8 mouse cellular contexts compared by ENCODE assay signal in the genomic region with DNA sequence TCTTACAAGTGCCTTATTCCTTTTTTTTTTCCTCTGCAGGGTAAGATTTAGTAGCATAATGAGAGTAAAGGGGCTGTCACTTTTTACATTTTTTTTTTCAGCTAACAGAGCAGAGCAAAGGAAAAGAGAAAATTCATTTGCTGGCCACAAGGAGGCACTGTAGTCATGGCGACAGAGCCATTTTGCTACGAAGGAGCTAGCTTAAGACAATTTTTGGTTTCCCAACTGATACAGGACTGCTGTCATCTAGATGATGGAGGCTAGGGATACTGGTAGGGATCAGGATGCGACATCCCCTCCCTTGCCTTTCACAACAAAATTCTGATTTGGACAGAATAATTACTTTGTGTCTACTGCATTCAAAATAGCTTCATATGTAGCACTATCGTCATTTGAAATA.
DNase-seq lines count a peak whose midpoint lies in the region; ATAC-seq and TF ChIP-seq lines count a peak whose summit lies in the region.

No protein-coding gene starts in this region.

- H3K27me3 ChIP-seq in kidney, embryonic 15.5 days = peaks cover 5% of the 10 kb centered on the region; the same call in 1 of the 2 replicates
- no peaks in the 10 kb centered on the region for H3K27me3 ChIP-seq in CH12.LX (replicated peaks)
- no peaks in the 10 kb centered on the region; the same call in none of the 2 replicates for H3K27me3 ChIP-seq in embryonic facial prominence, embryonic 14.5 days (replicated peaks; ENCODE audit: control insufficient read depth, insufficient read depth, low read length)

- dilution Hi-C loops in CH12.LX (cut with MboI; ENCODE audit: extremely low pct_ligation_motif_present, extremely low pct_unique_long_range_greater_than_20kb, low sequenced_read_pairs) = no loop called here

- H3K4me2 ChIP-seq in kidney, embryonic 15.5 days = no peak overlapping the region
- H3K4me2 ChIP-seq in CH12.LX (ENCODE audit: insufficient read depth, low read depth, poor library complexity, severe bottlenecking) = peak overlapping the region; percentile 56; the same call in 1 of the 2 replicates
- H3K4me2 ChIP-seq in embryonic facial prominence, embryonic 14.5 days (ENCODE audit: low read depth, low read length) = no peak overlapping the region

- ATAC-seq in kidney, embryonic 15.5 days (replicated peaks; ENCODE audit: low FRiP score) = no peak
- no peak for ATAC-seq in embryonic facial prominence, embryonic 14.5 days (ENCODE audit: low read depth)

- no peak overlapping the region for H3K4me3 ChIP-seq in kidney, embryonic 15.5 days (replicated peaks)
- no peak overlapping the region for H3K4me3 ChIP-seq in CH12.LX (replicated peaks in 1 of 3; ENCODE audit: low read depth in 2 of 3, low read length in 2 of 3, poor library complexity in 1 of 3)
- H3K4me3 ChIP-seq in embryonic facial prominence, embryonic 14.5 days (ENCODE audit: low read depth, low read length) = no peak overlapping the region

- no peaks in the 10 kb centered on the region for H3K79me2 ChIP-seq in CH12.LX (replicated peaks; ENCODE audit: control insufficient read depth, extremely low read depth, insufficient read depth, poor library complexity, severe bottlenecking)

- TF ChIP-seq RAD21 in CH12.LX (IDR thresholded peaks at IDR 0.05; ENCODE audit: low read depth, low read length) = peak; percentile 53

- DNase-seq in adrenal gland, postnatal 10 days = peak; percentile 7
- DNase-seq in adrenal gland, postnatal 4 days (ENCODE audit: low spot score in 2 of 2) = no peak
- DNase-seq in kidney, postnatal 10 days = peak; percentile 21
- DNase-seq in CH12.LX (ENCODE audit: extremely low read depth) = peak; percentile 43
- peak; percentile 5 for DNase-seq in embryonic facial prominence, embryonic 14.5 days (ENCODE audit: low spot score)
- DNase-seq in telencephalon, adult 2 months (ENCODE audit: low read depth, low spot score) = peak; percentile 8
- DNase-seq in T-cell, adult 2 months (ENCODE audit: low spot score) = no peak

- no peaks in the 10 kb centered on the region for H3K4me1 ChIP-seq in kidney, embryonic 15.5 days
- no peaks in the 10 kb centered on the region for H3K4me1 ChIP-seq in CH12.LX (ENCODE audit: control insufficient read depth in 1 of 2, insufficient read depth in 2 of 2)
- H3K4me1 ChIP-seq in embryonic facial prominence, embryonic 14.5 days (ENCODE audit: control insufficient read depth, insufficient read depth, low read length) = no peaks in the 10 kb centered on the region

- no peaks in the 10 kb centered on the region for H3K9me3 ChIP-seq in kidney, embryonic 15.5 days (replicated peaks)
- no peaks in the 10 kb centered on the region for H3K9me3 ChIP-seq in CH12.LX (replicated peaks; ENCODE audit: low read length)
- H3K9me3 ChIP-seq in embryonic facial prominence, embryonic 14.5 days (ENCODE audit: control insufficient read depth, low read length) = no peaks in the 10 kb centered on the region

- H3K27ac ChIP-seq in kidney, embryonic 15.5 days = no peak overlapping the region
- no peak overlapping the region for H3K27ac ChIP-seq in CH12.LX (ENCODE audit: insufficient read depth, low read depth)
- no peak overlapping the region for H3K27ac ChIP-seq in embryonic facial prominence, embryonic 14.5 days (replicated peaks; ENCODE audit: low read depth, low read length)

- H3K36me3 ChIP-seq in kidney, embryonic 15.5 days = no peaks in the 10 kb centered on the region
- no peaks in the 10 kb centered on the region for H3K36me3 ChIP-seq in CH12.LX (replicated peaks in 1 of 2; ENCODE audit: control insufficient read depth in 1 of 2, insufficient read depth in 1 of 2, low read length in 1 of 2)
- H3K36me3 ChIP-seq in embryonic facial prominence, embryonic 14.5 days (ENCODE audit: control insufficient read depth, insufficient read depth, low read length) = no peaks in the 10 kb centered on the region

- TF ChIP-seq POLR2A in CH12.LX (IDR thresholded peaks at IDR 0.05; ENCODE audit: low read depth, low read length) = no peak

- TF ChIP-seq EP300 in CH12.LX (IDR thresholded peaks at IDR 0.05; ENCODE audit: low read length) = no peak

- TF ChIP-seq CTCF in CH12.LX (conservative IDR thresholded peaks at IDR 0.05 in 1 of 2, IDR thresholded peaks at IDR 0.05 in 1 of 2; ENCODE audit: low read depth in 2 of 2, low read length in 2 of 2) = peak; percentile 34 to 68

- in situ Hi-C loops in CH12.LX (cut with MboI; ENCODE audit: low pct_ligation_motif_present, low pct_unique_long_range_greater_than_20kb, low sequenced_read_pairs) = no loop called here

- 40% methylated on average over 4 of the region's 4 CpGs for WGBS in kidney, embryonic 15.5 days
- WGBS in embryonic facial prominence, embryonic 14.5 days = 37% methylated on average over 4 of the region's 4 CpGs

- no peak overlapping the region for H3K9ac ChIP-seq in kidney, embryonic 15.5 days
- no peak overlapping the region for H3K9ac ChIP-seq in CH12.LX (ENCODE audit: insufficient read depth, low read depth)
- H3K9ac ChIP-seq in embryonic facial prominence, embryonic 14.5 days (ENCODE audit: low read depth, low read length) = no peak overlapping the region

TF ChIP-seq in CH12.LX, 34 proteins besides CTCF, POLR2A, EP300 and RAD21:
- TF ChIP-seq UBTF (IDR thresholded peaks at IDR 0.05; ENCODE audit: low read depth, low read length) = no peak
- TF ChIP-seq MAX (IDR thresholded peaks at IDR 0.05; ENCODE audit: low read length) = no peak
- no peak for TF ChIP-seq CHD1 (IDR thresholded peaks at IDR 0.05; ENCODE audit: low read depth, low read length)
- no peak for TF ChIP-seq USF2 (conservative IDR thresholded peaks at IDR 0.05; ENCODE audit: low read depth, low read length)
- TF ChIP-seq SMC3 (IDR thresholded peaks at IDR 0.05; ENCODE audit: low read depth, low read length) = peak; percentile 46
- TF ChIP-seq ZNF384 (IDR thresholded peaks at IDR 0.05; ENCODE audit: low read depth, low read length) = peak; percentile 88

Comparison
In these comparisons a context has a peak if more than half of its experiments do, and no peak if none do; other contexts are left out.
1. DNase-seq: peak in adrenal gland, postnatal 10 days (single experiment), kidney, postnatal 10 days (single experiment), CH12.LX (single experiment), embryonic facial prominence, embryonic 14.5 days (single experiment) and telencephalon, adult 2 months (single experiment); none in adrenal gland, postnatal 4 days (0 of 2) and T-cell, adult 2 months (single experiment).